Mouse (Mus musculus): ENCODE measurements at regions not wholly inside any gene's neighbourhood (a gene's known extent, or its start where the extent isn't known, plus 50 kb on each side); places are given as distances from the start of the nearest gene placed in this dataset.

DNA sequence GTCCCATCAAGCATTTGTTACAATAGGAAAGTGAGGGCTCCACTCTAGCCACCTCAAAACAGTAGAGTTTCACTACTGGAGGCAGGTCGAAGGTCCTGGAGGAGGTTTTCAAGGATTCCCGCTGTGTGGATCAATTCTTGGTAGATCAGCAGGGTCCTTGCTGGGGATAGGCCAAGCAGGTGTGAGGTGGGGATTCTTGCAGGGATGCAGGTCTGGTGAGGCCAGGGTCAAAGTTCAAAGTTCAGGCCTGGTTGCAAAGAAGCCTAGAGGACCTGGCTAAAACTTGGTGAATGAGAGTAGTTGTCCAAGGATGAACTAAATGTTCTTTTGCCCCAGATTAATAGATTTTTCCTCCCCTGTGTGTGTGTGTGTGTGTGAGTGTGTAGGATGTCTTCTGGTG lies 70.9 kb upstream of the Sulf2 start:
- TF ChIP-seq EP300 (IDR thresholded peaks at IDR 0.05; ENCODE audit: low read depth) = no peak
- no peak for TF ChIP-seq CTCF (IDR thresholded peaks at IDR 0.05; ENCODE audit: low read depth)
